Mouse (Mus musculus): Measurements from ENCODE around the gene Fmo6.

The Fmo6 gene

GRCm38 (mm10) chr1:162937415-162937814 is at the start of gene Fmo6:
Gene Fmo6 (minus strand): TSS chr1:162937515.
- no peak for DNase-seq (ENCODE audit: low read depth, low spot score)

DNA sequence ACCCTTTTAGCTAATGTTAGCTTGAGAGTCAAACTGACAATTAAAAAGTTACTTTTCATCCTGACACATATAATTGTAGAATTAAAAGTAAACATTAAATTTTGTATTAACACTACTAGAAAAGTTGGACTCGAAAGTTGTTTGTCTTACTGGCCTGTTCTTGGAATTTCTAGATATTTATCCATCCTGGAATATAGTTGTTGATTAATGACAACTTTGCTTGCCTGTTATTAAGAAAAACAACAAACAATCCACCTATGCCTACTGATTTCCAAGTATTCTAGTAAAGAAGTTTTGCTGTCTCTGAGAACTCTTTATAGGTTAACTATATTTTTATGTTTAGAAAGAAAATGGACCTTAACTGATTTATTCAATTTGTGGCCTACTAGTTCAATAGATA is 49.5 kb upstream of the Fmo6 start:
- no peak for DNase-seq (ENCODE audit: low read depth, low spot score)

DNA sequence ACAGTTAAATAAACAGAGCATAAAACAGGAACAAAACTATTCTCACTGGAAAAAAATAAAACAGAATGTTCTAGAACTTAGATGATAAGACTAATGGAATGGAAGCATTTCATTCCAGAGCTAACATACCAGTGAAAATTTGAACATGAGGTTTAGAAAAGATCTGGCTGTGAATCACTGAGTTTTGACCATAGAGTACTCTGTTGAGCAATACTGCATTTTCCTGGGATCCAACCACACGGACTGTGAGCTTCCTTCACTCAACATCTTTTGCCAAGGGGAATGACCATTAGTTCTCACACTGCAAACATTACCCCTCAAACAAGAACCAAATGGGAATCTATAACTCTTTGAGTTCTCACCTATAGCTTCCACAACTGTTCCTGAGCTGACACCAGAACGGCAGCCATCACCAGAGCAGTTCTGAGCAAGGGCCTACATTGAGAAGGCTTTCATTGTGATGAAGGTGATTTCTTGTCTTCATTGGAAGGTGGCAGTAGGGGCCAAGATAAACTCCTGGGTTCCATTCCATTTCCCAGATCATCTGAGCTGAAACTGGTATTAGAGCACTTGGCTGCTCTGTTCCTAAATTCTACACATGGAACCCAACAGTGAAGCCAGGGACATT is 48.9 kb upstream of the Fmo6 start:
- DNase-seq (ENCODE audit: low read depth, low spot score): no peak

DNA sequence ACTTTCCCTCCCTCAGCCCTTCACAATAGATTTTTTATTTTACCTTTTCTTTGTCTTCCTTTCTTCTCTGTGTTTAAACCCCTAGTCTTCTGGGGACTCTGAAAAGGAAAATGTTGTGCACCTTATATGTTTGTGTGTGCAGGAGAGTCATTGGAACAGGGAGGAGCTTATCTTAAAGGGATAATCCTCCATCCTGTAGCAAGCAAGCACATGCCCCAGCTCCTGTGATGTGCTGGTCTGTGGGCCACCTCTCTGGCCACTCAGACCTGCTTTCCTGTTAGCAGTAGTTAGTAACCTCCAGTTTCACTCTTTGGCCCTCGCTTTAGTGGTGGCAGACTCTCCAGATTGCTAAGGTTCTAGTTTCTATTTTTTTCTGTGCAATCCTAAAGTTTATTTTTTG is 47.1 kb upstream of the Fmo6 start, which contains the start of gene Fmo3:
Gene Fmo3 (minus strand): TSS at position 101 of the 400 bp plus-strand sequence.
- DNase-seq (ENCODE audit: low read depth, low spot score): no peak

- DNase-seq (ENCODE audit: low read depth, low spot score): no peak
These were observed 26.2 kb upstream of the Fmo6 start for GRCm38 (mm10) chr1:162963556-162963955.

DNA sequence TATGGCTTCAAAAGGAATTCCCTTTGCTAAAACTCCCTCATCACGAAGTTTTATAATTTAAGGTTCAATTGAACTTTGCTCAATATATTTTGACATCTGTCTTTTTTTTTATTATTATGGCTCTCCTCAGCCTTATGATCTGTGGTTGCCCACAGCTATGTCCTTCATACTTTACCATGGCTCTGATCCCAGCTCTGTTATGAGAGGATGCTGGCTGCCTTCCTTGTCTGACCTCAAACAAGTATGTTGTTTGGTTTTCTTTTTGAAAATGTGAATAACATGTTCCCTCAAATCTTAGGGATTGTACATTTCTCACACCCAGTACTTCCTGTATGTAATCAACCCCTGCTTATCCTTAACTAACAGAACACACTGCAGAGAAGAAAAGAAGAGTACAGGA is 20.1 kb upstream of the Fmo6 start:
- DNase-seq (ENCODE audit: low read depth, low spot score): no peak

DNA sequence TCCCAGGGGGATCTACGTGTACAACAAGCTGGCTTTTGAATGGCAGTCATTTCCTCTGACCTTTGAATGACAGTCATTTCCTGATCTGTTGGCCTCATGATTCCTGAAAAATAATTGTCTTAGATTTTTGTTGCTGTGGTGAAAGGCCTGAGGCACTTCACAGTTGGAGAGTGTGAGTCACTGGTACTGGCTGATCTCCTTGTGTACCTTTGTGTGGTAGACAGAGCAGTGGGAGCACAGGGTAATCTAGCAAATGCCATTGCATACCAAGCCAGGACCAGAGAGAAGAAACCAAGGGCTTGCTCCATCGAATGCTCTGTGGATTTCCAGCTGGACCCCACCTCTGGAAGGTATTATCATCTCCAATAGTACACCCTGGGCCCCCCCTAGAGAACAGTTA is 15.8 kb upstream of the Fmo6 start:
- DNase-seq (ENCODE audit: low read depth, low spot score): no peak

DNA sequence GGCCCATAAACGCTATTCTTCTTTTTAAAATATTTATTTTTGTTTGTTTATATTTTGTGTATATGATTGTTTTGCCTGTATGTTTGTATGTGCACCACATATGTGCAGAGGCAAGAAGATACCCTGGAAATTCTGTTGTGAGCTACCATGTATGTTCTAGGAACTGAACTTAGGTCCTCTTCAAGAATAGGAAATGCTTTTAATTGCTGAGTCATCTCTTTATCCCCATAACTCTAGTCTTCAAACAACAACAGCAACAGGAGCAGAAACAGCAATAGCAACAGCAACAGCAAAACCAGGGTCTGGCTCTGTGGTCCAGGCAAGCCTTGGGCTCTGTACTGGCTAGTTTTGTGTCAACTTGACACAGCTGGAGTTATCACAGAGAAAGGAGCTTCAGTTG is 12.4 kb upstream of the Fmo6 start:
- no peak for DNase-seq (ENCODE audit: low read depth, low spot score)

DNA sequence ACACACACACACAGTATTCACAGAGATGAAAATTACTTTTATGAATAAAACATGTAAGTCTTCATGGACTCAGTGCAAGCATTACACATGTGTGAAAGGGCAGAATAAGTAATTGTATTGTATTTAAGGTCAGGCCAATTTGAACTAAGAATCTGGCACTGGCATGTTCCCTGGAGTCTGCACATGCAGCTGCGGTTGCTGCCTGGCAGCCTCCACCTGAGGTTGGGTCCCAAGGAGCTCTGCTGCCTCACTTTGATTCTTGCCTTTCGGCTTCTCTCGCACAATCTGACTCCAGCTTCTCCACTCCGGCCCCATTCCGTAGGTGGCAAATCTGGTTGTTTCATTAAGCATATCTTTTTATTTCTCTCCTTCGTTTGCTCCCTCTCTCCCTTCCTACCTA is 10.6 kb upstream of the Fmo6 start:
- DNase-seq (ENCODE audit: low read depth, low spot score): no peak

GRCm38 (mm10) chr1:162946837-162947558 is 9.7 kb upstream of the Fmo6 start:
- no peak for DNase-seq (ENCODE audit: low read depth, low spot score)

DNA sequence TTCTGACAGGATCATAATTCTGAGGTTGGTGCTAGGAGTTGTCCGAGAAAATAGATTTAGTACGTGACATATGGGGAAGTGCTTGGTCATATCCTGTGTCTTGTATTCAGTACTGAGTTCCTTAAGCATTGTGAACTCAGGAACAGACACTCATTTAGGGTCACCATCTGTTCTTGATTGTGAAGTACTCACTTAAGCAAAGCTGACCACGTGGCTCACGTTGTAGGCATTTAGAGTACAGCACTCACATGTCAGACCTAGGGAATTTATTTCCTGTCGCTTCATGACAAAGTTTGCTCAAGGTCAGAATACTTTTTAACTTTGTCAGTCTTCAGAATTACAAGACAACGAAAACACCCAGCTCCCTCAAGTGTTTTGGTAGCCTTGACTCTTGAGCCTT is 6.4 kb upstream of the Fmo6 start:
- DNase-seq (ENCODE audit: low read depth, low spot score): no peak

DNA sequence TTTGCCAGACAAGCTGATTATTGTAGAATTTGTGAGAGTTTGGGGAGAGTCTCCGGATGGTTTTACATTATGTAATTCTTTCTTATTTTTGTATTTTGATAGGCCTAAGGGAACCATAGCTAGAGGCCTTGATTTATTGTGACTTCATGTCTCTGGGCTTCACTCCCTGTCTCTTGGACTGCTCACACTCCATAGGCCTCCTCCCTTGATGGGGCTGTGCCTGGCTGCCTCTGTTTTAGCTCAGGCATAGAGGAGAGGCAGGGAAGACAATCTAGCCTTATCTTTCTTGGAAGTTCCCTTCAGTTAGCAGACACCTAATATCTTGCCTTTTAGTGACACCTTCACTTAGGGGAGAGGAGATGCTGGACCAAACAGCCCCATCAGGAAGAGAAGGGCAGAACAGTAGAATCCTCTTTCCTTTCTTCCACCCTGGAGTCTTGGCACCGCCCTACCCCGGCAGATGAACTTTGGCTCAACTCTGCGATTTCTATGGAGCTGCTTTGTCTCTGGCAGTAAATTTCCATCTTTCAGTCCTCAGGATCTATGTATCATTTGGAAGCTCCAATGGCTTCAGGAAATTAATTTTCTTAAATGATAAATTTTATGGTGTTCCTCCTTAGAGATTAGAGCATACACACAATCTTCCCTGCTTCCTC is 1.5 kb upstream of the Fmo6 start:
- no peak for DNase-seq (ENCODE audit: low read depth, low spot score)

DNA sequence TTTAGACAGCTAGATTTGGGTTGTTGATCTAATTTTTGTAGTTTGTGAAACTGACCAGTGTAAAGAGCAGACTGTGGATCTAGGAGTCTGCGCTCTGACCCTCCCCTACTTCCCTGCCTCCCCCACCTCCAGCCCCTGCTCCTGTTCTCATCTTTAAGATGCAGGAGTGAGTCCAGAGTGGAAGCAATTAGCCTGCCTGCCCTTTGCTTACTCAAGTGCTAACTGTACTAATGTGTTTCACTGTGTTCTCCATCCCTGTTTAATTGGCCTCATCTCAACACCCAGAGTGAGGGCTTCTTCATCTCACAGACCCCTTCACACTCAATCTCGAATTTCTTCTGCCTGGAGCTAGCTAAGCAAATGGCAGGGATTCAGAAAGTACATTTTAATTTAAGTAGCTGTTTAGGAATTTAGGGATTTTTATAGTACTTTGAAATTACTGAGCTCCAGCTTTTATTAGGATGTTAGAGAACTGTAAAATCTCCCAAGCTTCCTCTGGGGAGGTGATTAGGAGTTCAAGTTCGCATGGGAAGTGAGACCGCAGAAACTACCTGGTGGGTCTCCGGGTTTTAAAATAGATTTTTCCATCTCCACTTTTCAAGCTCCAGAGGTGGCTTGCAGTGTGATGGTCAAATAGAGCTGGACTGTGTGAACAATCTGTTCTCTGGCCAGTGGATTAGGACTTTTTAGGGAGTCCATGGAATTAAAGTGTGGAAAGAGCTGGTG is 818 bp upstream of the Fmo6 start:
- DNase-seq (ENCODE audit: low read depth, low spot score): no peak

- no peak for DNase-seq (ENCODE audit: low read depth, low spot score)
These were observed 2.8 kb downstream of the Fmo6 start for GRCm38 (mm10) chr1:162934374-162935012.

GRCm38 (mm10) chr1:162932386-162932785 is 4.9 kb downstream of the Fmo6 start:
- DNase-seq (ENCODE audit: low read depth, low spot score): no peak

- no peak for DNase-seq (ENCODE audit: low read depth, low spot score)
These were observed 5.4 kb downstream of the Fmo6 start for GRCm38 (mm10) chr1:162931880-162932279.

- DNase-seq (ENCODE audit: low read depth, low spot score): no peak
These were observed 5.9 kb downstream of the Fmo6 start for GRCm38 (mm10) chr1:162931310-162931875.

DNA sequence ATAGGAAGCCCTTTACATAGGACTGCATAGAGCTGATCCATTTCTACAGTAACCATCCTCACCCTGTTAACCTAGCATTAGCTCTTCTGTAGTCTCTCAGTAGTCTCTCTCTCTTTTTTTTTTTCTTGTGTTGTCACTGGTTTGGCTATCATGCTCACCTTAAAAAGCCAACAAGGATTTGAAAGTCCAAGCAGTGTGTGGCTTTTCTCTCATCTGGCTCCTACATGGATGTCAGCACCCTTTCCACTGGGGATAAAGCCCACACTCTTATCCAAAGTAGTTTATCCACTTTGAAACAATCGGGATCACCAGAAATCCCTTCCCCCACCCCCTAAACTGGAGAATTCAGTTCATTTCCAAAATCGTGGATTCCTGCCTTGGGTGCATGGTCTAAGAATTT is 6.7 kb downstream of the Fmo6 start:
- DNase-seq (ENCODE audit: low read depth, low spot score): no peak

- DNase-seq (ENCODE audit: low read depth, low spot score): no peak
These were observed 8.2 kb downstream of the Fmo6 start for GRCm38 (mm10) chr1:162929146-162929545.

DNA sequence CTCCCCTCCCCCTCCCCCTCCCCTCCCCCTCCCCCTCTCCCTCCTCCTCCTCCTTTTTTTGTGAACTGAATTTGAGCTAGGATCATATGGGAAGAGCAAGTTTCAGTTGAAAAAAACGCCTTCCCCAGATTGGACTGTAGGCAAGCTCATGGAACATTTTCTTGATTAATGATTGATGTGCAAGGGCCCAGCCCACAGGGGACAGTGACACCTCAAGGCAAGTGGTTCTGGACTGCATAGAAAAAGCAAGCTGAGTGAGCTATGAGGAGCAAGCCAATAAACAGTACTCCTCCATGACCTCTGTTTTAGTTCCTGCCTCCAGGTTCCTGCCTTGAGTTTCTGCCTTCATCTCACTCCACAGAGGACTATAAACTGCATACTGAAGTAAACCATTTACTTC is 12.2 kb downstream of the Fmo6 start:
- no peak for DNase-seq (ENCODE audit: low read depth, low spot score)

DNA sequence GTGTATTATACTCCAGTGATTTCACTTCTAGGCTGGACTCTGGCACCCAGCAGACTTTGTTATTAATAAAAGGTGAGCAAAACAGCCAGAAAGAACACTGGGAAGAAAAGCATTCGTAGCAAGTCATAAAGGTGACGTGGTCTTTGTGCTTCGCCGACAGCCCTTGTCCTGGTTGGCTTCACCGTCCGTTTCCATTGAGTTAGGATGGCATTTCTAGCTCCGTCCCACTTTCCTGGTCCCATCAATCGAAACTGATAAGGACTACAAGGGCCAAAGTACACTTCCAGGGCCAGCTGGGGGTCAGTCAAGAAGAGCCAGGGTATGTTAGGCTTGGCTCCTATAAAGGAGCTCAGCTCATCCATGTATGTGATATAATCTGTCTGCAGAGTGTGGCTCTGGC is 20.7 kb downstream of the Fmo6 start:
- DNase-seq (ENCODE audit: low read depth, low spot score): no peak

Measured in A20 (cell line).